Mouse (Mus musculus): ENCODE results near the gene Ncs1.

Gene Ncs1

DNA sequence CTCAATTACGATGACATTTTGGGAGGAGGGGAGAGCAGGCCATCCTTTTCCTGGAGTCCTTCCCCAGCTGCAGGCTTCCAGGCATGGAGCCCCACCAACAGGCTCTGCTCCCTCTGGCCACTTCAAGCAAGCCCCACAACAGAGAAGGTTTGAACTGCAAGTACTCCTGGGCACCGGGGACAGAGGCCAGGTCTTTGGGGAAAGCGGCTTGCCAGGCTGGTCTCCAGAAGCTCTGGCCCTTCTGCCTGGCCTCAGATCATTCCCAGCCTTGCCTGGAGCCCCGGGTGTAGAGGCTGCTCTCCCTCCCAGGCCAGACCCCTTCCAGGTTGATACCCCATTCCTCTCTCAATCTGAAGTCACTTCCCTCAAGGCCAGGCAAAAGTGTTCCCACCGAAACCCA is 572 bp upstream of the Ncs1 start:
- DNase-seq (ENCODE audit: low spot score), result no peak

DNA sequence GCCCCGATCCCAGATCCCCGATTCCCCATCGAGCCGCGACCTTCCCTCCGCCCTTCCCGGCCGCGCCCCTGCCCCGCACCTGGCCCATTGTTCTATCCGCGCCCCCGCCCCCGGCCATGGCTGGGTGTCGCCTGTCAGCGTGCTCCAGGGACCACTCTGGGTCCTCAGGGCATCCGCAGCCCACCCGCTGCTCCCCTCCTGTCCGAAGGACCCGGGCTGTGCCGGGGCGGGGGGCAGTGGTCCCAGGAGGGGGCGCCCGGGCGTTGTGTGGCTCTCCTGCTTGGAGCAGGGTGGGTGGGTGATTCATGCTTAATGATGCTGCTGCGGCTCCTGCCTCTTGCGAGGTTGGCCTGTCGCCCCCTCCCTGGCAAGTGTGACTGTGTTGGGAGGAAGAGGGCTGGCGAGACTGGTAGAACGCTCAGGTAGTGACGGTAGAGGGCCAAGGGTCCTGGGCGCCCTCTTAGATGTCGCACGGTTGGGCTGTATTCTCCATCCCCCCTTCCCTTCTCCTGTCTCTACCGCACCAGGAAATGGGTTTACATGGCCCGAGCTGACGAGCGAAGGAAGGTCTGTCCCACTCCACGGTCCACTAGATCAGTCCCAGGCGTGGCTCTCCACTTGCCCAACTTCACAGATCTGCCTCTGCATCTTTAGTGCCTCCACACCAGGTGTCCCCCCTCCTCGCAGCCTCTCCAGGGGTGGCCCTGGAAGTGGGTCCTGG is 788 bp downstream of the Ncs1 start:
- no peak for DNase-seq (ENCODE audit: low spot score)

- DNase-seq (ENCODE audit: low spot score), result no peak
Observed at GRCm38 (mm10) chr2:31248856-31249255, 3.2 kb downstream of the Ncs1 start.

DNA sequence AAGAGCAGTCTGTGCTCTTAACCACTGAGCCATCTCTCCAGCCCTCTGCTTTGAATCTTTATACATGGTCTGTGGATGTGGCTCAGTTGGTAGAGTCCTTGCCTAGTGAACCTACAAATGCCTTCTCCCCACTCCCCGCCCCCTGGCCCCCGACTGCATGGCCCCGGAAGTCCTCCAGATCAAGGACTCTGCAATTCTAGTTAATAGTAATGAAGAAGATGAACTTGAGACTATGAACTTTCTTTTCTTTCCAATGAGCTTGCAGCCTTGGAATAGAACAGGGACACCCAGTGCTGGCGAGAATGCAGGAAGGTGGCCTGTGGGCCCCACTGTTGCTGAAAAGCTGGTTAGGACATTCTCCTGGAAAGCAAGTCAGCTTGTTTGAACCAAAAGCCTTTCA is 6.5 kb downstream of the Ncs1 start:
- no peak for DNase-seq (ENCODE audit: low spot score)

DNA sequence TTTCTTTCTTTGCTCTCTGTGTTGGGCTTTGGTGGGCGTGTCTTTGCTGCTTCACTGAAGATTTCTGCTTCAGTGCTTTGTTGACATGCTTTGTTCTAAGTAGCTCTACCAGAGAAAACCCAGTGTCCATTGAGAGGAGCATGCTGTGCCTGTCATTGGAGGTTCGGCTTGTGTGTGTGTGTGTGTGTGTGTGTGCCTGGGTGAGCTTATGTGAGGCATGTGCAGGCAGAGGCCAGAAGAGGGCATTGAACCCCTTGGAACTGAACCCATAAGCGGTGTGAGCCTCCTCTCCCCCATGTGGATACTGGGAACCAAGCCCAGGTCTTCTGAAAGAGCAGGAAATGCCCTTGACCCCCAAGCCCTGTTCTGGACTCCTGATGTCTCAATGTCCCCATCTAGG is 7.8 kb downstream of the Ncs1 start:
- DNase-seq (ENCODE audit: low spot score), result no peak

- DNase-seq (ENCODE audit: low spot score), result no peak
Observed at GRCm38 (mm10) chr2:31254806-31255205, 9.2 kb downstream of the Ncs1 start.

DNA sequence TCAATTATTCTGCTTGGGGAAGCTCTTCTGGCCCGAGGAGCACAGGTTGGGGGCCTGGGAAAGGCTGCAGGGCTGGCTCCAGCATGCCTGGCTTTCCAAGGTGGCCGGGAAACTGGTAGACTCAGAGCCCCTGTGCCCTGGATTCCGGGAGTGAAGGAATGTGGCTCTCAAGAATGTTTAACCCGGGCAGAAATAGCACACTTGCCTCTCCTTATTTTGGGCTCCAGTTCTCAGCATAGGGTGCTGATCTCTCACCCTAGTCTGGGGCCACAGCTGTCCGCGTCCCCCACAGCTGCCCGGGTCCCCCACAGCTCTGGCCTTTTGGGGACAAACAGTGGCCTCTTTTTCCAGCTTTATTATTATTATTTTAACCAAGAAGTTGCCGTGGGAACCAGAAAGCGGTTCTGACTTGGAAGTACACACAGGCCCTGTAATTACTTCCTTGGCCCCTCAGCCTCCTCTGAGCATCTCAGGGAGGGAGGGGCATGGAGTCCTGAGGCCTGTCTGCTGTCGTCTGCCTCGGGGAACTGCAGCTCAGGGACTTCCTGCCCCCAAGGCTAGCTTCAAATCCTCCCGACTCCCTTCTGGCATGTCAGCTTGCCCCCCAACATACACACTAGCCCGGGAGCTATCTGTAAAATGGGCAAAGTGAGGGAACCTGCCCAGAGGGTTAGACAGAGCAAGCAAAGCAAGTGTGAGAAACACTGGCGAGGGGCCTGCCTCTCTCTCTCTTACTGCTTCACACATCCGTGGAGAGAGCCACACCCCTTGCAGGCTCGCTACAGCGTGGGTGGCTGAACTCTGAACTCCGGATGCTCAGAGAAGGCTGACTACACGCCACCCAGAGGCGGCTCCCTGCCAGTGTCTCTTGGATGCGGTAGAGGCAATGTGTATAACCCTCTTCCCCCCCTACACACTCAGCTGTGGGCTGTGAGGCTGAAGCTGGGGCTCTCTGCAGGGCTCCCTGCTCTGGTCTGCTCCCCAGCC is 10.6 kb downstream of the Ncs1 start:
- peak; percentile 50 for DNase-seq (ENCODE audit: low spot score)

DNA sequence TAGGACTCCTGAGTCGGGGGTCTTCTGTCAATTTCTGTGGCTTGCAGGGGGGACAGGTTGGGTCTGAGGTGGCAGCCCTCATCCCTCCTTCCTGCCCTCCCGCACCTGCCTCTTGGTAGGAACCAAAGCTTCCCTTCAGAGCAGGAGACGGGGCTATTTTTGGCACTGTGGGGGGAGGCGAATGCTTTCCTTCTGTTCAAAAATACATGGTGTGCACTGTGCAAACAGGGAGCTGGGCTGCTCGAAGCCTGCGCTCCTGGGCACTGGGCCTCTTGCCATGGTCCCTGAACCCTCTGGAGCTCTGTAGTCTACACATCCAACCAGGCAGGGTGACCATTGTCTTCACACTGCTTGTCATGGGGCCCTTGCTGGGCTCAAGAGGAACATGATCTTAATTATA is 11.5 kb downstream of the Ncs1 start:
- no peak for DNase-seq (ENCODE audit: low spot score)

DNA sequence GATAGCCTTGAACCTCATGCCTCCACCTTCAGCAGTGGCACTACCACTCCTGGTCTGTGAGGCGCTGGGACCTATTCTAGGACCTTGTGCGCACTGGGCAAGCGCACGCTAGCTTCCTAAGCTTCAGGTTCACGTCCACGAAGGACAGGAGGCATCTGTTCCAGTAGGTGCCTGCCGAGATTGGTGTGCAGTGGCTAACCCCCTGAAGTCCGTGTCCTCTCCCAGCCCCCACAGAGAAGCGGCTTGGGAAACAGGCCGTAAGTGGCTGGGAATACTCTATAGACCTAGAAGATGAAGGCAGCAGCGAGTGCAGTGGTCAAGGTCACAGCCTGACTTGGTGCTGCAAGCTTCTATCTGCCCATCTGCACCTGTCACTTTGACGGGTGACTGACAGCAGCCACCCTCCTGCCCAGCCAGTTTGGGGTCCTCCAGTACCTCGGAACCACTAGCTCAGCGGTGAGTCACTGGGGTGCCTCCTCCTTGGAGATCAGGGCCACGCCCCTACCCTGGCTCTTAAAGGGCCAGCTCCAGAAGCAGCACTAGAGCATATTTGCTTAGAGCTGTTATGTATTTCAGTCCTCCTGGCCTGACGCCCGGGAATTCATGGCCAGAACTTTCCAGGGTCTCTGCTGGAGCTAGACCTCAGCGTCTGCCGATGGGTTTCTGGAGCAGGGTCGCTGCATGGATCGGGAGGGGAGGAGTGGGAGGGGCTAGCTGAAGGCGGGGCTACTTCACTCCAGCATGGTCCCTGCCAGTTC is 13.2 kb downstream of the Ncs1 start:
- DNase-seq (ENCODE audit: low spot score), result peak; percentile 59

DNA sequence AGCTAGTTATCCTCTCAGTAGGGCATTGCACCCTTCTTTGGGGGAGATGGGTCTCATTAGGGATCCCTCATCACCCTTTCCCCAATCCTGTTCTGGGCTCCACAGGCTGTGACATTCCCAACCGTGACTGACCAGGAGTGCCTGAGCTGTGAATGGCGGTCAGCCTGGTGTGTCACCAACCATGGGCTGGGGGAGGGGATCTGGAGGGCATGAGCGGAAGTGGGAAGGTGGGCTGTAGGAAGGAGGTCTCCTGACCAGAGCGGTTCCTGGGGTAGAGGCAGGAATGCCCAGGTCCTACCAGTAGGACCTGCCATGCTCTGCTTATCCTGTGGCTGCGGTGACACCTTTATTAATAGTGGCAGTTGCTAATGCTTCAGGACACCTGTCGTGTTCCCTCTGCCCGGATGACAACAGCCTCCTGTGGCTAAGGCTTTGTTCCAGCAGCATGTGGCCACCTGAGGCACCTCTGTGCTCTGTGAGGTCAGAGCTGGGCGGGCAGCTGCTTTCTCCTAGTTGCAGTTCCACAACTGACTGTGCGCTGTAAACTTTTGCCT is 13.8 kb downstream of the Ncs1 start:
- no peak for DNase-seq (ENCODE audit: low spot score)

- DNase-seq (ENCODE audit: low spot score), result no peak
Observed at GRCm38 (mm10) chr2:31260549-31260948, 14.9 kb downstream of the Ncs1 start.

- DNase-seq (ENCODE audit: low spot score), result no peak
Observed at GRCm38 (mm10) chr2:31263039-31263461, 17.4 kb downstream of the Ncs1 start.

DNA sequence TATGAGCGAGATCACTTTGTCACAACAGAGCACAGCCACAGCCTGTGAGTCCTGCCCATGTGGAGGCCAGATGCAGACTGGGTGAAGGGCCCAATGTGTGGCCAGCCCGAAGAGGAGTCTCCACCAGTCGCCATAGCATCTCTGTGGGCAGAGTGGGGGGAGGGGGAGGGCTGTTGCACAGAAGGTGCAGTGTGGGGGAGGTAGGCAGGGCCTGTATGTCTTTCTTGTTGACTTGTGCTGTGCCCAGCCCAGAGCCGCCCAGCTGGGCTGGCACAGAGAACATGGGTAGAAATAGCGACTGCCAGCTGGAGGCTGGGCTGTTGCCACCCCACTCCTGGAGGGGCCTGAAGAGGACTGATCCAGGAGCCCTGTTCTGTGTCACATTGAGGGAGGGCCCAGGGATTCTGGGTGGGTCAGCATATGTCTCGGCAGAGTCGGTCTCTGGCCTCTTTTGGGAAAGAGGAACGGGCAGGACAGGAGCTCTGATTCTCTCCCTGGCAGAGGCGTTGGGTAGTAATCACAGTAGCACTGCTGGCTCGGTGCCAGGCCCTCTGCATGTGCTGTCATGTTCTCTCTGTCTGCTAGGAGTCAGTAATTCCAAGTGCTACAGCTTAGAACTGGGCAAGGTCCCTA is 18.2 kb downstream of the Ncs1 start:
- DNase-seq (ENCODE audit: low spot score), result peak; percentile 61

DNA sequence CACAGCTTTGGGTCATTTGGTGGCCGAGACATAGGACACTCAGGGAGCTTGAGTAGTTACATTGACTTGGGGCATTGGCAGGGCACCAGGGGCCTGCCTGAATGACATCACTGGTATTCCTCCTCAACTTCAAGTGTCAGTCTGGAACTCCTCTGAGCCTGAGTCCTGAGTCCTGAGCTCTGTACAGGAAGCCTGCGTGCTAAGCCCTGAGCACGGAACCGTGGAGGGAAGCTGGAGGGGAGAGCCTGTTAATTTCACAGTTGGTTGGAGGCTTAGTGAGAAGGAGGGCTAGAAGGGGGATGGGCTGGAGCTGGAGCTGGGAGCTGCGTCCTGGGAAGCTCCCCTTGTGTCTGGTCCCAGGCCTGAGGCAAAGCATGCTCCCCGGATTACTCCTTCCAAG is 21.8 kb downstream of the Ncs1 start:
- DNase-seq (ENCODE audit: low spot score), result no peak

DNA sequence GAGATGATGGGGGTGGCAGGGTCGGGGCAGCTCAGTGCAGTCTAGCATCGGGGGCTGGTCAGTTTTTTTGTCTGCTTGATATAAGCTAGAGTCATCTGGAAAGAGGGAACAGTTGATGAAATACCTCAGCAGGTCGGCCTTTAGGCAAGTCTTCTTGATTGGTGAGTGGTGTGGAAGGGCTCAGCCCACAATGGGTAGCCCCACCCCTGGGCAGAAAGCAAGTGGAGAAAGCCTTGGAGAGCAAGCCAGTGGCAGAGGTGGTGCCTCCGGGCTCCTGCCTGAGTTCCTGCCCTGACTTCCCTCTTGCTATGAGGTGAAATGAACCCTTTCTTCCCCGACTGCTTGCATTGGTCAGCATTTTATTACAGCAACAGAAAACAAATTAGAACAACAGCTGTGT is 23.0 kb downstream of the Ncs1 start:
- DNase-seq (ENCODE audit: low spot score), result no peak

- no peak for DNase-seq (ENCODE audit: low spot score)
Observed at GRCm38 (mm10) chr2:31269188-31269587, 23.6 kb downstream of the Ncs1 start.

DNA sequence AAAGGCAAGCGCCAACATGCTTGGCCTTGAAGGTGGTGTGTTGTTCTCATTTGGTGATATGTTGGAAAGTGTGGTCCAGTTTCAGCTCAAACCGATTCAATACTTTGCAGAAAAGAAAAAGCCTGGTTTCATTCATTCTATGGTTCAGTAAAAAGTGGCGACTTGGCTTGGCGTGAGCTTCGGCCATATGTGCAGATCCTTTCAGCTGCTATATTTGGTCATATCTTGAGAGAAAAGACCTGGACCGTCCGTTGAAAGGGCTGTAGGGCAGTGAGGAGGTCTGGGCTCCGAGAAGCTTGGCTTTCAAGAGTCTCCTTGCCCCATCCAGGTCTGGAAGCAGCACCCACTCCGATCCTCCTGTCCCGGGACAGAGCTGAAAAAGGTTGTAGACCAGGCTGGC is 24.2 kb downstream of the Ncs1 start:
- DNase-seq (ENCODE audit: low spot score), result no peak

- no peak for DNase-seq (ENCODE audit: low spot score)
Observed at GRCm38 (mm10) chr2:31270470-31270869, 24.8 kb downstream of the Ncs1 start.

DNA sequence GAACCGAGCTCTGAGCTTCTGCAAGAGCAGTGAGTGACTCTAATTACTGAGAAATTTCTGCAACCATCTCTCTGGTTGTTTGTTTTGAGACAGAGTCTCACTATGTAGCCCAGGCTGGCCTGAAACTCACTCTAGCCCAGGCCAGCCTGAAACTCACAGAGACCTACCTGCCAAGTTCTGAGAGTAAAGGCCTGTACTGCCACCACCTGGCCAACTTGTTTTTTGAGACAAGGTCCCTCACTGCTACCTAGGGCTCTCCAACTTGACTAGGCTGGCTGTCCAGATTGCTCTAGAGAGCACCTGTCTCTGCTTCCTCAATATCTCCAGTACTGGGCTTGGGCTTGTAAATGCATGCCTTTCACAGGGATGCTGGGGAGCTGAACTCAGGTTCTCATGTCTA is 25.4 kb downstream of the Ncs1 start:
- DNase-seq (ENCODE audit: low spot score), result no peak

DNA sequence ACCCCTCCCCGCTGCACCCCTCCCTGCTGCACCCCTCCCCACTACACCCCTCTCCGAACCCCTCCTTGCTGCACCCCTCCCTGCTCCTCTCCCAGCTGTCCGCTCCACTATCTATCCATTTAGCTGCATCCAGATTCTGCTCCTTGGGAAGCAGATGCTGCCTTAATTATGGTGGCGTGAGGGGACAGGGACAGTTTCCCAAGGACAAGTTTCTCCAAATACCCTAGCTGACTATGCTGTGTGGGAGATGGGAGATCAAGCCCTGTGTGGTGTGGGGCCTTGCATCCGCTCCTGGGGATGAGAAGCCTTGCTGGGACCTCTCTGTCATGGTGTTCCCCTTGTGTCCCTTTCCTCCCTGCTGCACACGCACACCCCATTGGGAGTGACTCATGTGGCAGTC is 29.4 kb downstream of the Ncs1 start:
- no peak for DNase-seq (ENCODE audit: low spot score)

GRCm38 (mm10) chr2:31277810-31278209 is 32.2 kb downstream of the Ncs1 start:
- DNase-seq (ENCODE audit: low spot score), result no peak

DNA sequence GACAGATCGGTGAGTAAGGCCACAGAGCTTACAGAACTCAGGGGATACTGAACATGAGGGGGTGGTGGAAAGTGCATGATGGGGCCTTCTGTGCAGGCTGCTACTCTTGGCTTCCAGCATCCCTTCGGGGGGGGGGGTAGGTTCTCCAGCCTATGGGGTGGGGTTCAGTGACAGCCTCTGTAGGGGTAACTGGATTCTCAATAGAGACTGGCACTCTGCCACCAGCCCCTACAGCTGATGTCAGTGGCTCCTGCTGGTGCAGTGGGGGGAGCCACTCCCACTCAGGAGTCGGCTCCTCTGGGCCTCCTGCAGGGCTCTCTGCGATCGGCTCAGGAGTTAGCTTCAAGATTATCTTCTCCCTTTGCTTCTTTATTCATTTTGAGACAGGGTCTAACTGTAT is 32.9 kb downstream of the Ncs1 start:
- no peak for DNase-seq (ENCODE audit: low spot score)

Measured in testis, postnatal 14 days (tissue).